Mouse (Mus musculus) heart, adult 9 months (tissue): ENCODE data around the gene Crisp2.

Experiments used
- DNase-seq, 2 experiments: peaks; one replicate each; pipeline ENCODE4 v3.0.0; 2022; ENCODE audit warnings: low spot score in 2 of 2

Crisp2 gene

DNA sequence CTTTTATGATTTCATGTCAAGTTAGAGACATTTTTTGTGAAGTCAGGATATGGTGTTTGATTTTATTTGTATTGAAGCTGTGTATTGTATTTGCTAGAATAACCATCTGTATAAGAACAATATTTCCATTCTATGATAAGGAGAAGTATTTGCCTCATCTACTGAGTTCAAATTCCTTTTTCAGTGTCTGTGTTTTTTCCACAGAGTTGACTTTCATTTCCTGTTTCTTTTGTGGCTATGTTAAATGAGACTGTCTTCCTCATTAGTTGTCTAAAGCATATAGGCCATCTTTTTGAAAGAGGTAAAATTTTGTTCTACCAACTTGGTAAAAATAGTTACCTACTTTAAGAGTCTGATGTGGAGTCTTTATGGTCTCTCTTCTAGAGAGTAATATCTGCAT, 90.5 kb downstream of the Crisp2 start:
- no peak for DNase-seq
